Mouse (Mus musculus): Measurements from ENCODE around the gene Mmachc.
A peak's percentile ranks its signal among the peaks of the same experiment; 100 is the strongest.

The Mmachc gene

GRCm38 (mm10) chr4:116708201-116708764, at the start of gene Mmachc, which contains the start of gene Ccdc163:
Gene Mmachc, minus strand, starts transcription at chr4:116708406.
Gene Ccdc163, plus strand, starts transcription at chr4:116708509.
- DNase-seq (ENCODE audit: low spot score), result peak; percentile 64

GRCm38 (mm10) chr4:116749750-116750149, 41.5 kb upstream of the Mmachc start:
- DNase-seq (ENCODE audit: low spot score), result no peak

GRCm38 (mm10) chr4:116738972-116739751, 31.0 kb upstream of the Mmachc start:
- no peak for DNase-seq (ENCODE audit: low spot score)

- no peak for DNase-seq (ENCODE audit: low spot score)
These were observed 26.8 kb upstream of the Mmachc start for GRCm38 (mm10) chr4:116734996-116735395.

GRCm38 (mm10) chr4:116732355-116732754, 24.1 kb upstream of the Mmachc start:
- DNase-seq (ENCODE audit: low spot score), result no peak

GRCm38 (mm10) chr4:116731077-116731476, 22.9 kb upstream of the Mmachc start:
- DNase-seq (ENCODE audit: low spot score), result no peak

GRCm38 (mm10) chr4:116729532-116729931, 21.3 kb upstream of the Mmachc start:
- DNase-seq (ENCODE audit: low spot score), result no peak

GRCm38 (mm10) chr4:116727401-116727800, 19.2 kb upstream of the Mmachc start:
- no peak for DNase-seq (ENCODE audit: low spot score)

GRCm38 (mm10) chr4:116725444-116725843, 17.2 kb upstream of the Mmachc start:
- no peak for DNase-seq (ENCODE audit: low spot score)

- DNase-seq (ENCODE audit: low spot score), result no peak
These were observed 14.0 kb upstream of the Mmachc start for GRCm38 (mm10) chr4:116722230-116722629.

- DNase-seq (ENCODE audit: low spot score), result no peak
These were observed 13.0 kb upstream of the Mmachc start for GRCm38 (mm10) chr4:116721098-116721628.

- peak; percentile 79 for DNase-seq (ENCODE audit: low spot score)
These were observed 12.3 kb upstream of the Mmachc start, which contains the start of gene Tesk2 for GRCm38 (mm10) chr4:116720343-116721097. Gene Tesk2, plus strand, starts transcription at chr4:116720948.

- peak; percentile 67 for DNase-seq (ENCODE audit: low spot score)
These were observed 11.2 kb upstream of the Mmachc start for GRCm38 (mm10) chr4:116719396-116719795.

GRCm38 (mm10) chr4:116712536-116712935, 4.3 kb upstream of the Mmachc start:
- no peak for DNase-seq (ENCODE audit: low spot score)

GRCm38 (mm10) chr4:116710154-116710553, 1.9 kb upstream of the Mmachc start:
- no peak for DNase-seq (ENCODE audit: low spot score)

- no peak for DNase-seq (ENCODE audit: low spot score)
These were observed 685 bp upstream of the Mmachc start for GRCm38 (mm10) chr4:116708791-116709390.

GRCm38 (mm10) chr4:116707666-116708065, 540 bp downstream of the Mmachc start:
- DNase-seq (ENCODE audit: low spot score), result no peak

- peak; percentile 81 for DNase-seq (ENCODE audit: low spot score)
These were observed 4.4 kb downstream of the Mmachc start for GRCm38 (mm10) chr4:116703804-116704203.

GRCm38 (mm10) chr4:116700964-116701363, 7.2 kb downstream of the Mmachc start:
- no peak for DNase-seq (ENCODE audit: low spot score)

GRCm38 (mm10) chr4:116698693-116699342, 9.4 kb downstream of the Mmachc start:
- DNase-seq (ENCODE audit: low spot score), result no peak

- no peak for DNase-seq (ENCODE audit: low spot score)
These were observed 14.4 kb downstream of the Mmachc start for GRCm38 (mm10) chr4:116693785-116694184.
